Mouse (Mus musculus) skeletal muscle tissue, adult 2 months (tissue): ENCODE measurements around the gene Trim15.

Experiments
- DNase-seq: peaks from one replicate; pipeline ENCODE4 v3.0.0-alpha.2; 2012; ENCODE audit warnings: low read depth, low spot score

Trim15 gene

GRCm38 (mm10) chr17:36869284-36869954 is 2.4 kb upstream of the Trim15 start, which contains the start of gene Trim10:
Gene Trim10 (plus strand): TSS chr17:36869574.
- DNase-seq, result peak; percentile 25

- no peak for DNase-seq
Observed at GRCm38 (mm10) chr17:36868836-36869235, 1.8 kb upstream of the Trim15 start.

DNA sequence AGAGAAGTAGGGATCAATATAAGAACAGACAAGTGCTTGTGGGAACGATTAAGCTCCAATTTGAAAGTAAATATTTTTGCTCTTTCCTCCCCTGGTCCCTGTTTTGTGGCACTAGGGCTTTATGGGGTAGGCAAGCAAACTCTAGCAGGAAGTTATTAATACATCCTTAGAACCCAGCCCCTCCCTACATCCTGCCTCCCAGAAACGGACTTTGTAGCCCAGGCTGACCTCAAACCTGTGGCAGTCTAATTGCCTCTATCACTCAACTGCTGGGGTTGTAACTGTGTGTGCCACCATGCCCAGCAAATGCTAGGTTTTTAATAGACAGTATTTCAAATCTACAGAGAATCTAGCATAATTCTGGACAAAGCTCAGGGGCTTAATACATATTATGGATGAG is 5.3 kb downstream of the Trim15 start:
- no peak for DNase-seq

DNA sequence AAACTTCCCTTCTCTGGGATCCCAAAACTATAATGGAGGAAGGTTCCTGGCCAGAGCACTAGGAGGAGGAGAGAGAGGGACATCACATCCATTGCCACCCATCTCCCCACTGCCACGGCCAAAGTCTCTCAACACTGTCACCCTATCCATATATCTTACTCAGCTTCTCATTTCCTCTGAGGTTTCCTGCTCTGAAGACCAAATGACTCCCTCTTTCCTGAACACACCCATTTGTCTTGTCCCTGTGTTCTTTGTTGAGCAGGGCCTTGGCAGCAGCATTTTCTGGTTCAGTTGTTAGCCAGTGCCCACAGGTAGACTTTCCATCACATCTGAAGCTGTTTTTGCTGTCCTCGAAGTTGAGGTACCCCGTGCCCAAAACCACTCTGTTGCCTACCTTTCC is 8.8 kb downstream of the Trim15 start:
- no peak for DNase-seq

DNA sequence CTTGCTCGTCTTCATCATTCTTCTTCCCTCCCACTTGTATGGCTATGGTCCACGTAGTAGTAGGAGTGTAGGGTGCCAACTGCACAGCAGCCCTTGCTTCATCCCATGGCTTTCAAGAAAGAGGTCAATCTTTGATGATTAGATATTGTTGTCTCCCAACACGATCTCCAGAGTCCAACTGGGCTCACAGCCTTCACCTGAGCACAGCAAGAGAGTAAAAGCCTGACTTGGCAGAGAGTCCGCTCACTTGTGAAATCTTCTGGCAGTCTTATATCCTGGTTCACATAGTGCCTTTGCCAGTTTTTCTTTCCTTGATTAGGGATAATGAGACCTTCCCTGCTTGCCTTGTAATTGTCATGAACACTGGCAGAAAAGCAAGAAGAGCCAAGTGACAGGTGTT is 10.8 kb downstream of the Trim15 start:
- DNase-seq, result no peak

GRCm38 (mm10) chr17:36855484-36855883 is 11.5 kb downstream of the Trim15 start:
- DNase-seq, result no peak

DNA sequence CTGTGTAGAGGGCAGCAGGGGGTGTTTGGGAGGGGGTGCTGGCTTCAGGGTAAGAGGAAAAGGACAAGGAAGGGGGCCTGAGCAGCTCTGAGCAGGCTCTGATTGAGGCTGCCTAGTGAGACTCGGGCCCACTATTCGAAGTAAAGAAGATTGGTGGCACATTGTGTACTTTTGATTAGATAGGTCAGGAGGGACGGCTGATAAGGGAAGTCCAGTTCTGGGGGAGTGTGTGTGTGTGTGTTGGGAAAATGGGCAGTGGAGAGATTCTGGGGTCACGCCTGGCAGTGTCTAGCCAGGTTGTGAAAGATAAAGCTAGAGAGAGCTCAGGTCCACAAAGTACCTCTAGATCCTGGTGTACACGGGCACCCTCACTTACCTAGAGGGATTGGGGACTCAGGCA is 15.4 kb downstream of the Trim15 start:
- no peak for DNase-seq

DNA sequence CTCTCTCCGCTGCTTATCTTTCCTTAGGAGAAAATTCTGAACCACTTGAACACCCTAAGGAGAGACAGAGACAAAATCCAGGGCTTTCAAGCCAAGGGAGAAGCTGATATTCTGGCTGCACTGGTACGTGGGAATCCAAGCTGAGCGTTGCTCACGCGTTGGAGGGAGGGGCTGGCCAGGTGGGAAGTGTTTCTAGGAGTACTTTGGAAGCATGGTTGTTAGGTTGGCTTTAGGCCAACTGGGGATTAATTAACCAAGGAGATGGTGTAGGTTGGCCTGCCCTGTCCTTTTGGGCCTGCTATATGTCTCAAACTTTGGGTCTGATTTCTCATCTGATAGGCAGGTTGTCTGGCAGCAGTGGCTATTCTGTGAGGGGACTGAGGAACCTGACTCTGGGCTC is 15.8 kb downstream of the Trim15 start:
- no peak for DNase-seq

DNA sequence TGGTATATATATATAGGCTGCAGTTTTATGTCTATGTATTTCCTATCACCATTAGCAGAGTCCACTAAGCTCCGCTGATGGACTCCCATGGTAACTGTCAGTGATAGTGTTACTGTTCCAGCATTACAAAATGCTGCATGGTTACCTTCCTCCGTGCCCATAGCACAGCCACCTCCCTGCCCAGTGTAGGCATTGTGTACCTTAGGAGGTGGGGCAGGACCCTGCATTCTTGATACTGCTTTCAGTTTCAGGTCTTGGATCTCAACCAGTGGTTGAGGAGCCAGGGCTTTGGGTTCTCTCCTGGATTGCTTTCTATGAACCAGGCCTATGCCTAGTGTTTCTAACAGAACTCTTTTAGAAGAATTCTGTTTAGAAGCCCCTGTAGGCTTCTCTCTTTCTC is 17.0 kb downstream of the Trim15 start:
- DNase-seq, result no peak

- no peak for DNase-seq
Observed at GRCm38 (mm10) chr17:36848911-36849310, 18.1 kb downstream of the Trim15 start.

- DNase-seq, result no peak
Observed at GRCm38 (mm10) chr17:36844725-36845124, 22.3 kb downstream of the Trim15 start.

DNA sequence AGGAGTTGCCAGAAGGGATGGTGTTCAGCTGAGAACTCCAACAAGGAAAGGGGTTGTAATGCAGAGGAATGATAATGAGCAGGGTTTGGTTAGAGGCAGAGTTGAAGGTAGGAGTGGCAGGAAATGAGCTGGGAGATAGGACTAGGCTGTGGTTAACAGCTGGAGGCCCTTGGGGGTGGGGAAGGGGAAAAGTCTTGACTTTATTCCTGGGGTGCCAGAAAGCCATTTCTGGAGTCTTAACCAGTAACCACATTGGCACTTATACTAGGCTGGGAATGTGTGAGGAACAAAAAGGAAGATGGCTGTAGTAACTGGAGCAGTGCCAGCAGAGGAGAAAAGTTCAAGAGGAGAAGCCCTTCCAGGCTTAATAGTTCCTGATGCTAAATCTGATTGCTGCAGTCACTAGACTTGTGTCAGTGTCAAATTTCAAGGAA is 22.7 kb downstream of the Trim15 start:
- DNase-seq, result no peak

- no peak for DNase-seq
Observed at GRCm38 (mm10) chr17:36843696-36844095, 23.3 kb downstream of the Trim15 start.

DNA sequence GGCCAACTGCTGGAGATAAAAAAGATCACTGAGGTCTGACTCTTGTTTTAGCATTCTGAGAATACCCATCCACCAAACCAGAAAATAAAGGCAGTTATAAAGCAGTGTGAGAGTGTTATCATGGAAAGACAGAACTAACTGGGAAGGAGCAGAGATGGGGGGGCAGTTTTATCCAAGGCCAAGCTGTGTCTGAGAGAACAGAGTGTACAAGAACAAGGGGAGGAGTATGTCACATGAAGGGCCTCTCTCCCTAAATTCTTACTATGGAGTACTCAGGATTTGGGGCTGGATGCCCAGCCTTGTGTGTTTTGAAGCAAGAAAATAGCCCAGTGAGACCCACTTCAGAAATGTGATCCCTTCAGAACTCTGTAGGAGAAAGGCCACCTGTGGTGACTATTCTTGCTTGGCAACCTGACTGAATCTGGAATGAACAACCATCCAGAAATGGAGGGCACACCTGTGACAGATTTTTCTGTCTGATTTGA is 26.0 kb downstream of the Trim15 start:
- no peak for DNase-seq

DNA sequence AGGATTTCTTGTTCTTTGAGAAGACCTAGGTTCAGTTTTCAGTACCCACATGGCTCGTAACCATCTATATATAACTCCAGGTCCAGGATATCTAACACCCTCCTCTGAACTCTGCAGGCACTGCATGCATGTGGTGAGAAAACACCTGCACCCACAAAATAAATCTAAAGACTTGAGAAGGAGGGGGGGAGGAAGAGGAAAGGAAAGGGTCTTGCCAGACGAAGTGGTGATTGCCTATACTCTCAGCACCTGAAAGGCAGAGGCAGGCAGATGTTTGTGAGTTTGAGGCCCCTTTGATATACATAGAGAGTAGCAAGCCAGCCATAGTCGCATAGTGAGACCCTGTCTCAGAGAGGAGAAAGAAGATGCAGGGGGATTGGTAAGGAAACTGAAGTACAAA is 27.1 kb downstream of the Trim15 start:
- no peak for DNase-seq

GRCm38 (mm10) chr17:36839001-36839400 is 28.0 kb downstream of the Trim15 start:
- no peak for DNase-seq

DNA sequence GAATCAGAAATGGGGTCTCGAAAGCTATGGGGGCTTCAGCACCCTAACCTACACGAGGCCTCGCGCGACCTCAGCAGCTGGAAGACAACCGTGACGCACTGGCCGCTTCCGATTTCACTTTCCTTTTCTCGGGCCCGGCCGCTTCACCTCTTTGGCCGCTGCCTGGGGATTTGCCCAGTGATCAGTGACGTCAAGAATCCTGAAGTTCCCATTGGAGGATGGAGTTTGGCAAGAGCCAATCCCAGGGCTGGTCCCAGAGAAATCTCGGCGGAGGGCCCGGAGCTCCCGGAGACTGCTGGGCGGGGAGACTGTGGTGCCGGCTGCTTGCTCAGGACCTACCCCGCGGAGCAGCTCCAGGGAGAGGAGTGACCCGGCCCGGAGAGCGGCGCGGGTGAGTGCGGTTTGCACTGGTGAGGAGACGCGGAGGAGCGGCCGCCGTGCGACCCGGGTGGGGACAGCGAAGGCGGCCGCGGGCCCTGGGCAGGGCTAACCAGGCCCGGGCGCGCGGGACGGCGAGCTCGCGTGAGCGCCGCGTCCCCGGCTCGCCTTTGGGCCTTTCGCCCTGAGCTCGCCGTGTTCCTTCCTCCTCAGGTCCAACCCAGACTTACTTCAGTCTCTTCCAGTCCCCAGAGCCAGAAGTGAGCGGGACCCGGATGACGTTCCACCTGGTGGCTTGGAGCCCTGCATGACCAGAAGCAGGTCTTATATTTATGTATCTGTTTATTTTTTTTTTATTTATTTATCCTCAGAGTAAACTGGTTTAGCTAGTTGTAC is 29.9 kb downstream of the Trim15 start, which contains the start of gene Trim26:
TSS of gene Trim26 (plus strand) at position 261 of the 774 bp plus-strand sequence.
- peak; percentile 97 for DNase-seq

GRCm38 (mm10) chr17:36836427-36836812 is 30.6 kb downstream of the Trim15 start:
- DNase-seq, result no peak

GRCm38 (mm10) chr17:36835591-36836426 is 31.2 kb downstream of the Trim15 start:
- peak; percentile 36 for DNase-seq

DNA sequence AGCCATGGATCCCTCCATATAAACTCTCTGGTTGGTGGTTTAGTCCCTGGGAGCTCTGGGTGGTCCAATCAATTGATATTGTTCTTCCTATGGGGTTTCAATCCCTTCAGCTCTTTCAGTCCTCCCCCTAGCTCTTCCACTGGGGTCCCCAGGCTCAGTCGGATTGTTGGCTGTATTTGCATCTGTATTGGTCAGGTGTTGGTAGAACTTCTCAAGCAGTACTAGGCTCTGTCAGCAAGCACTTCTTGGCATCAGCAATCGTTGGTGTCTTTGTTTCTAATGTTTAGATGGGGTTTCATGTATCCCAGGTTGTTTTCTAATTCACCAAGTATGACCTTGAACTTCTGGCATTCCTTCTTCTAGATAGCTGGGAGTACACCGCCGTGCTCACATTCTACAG is 34.3 kb downstream of the Trim15 start:
- no peak for DNase-seq

DNA sequence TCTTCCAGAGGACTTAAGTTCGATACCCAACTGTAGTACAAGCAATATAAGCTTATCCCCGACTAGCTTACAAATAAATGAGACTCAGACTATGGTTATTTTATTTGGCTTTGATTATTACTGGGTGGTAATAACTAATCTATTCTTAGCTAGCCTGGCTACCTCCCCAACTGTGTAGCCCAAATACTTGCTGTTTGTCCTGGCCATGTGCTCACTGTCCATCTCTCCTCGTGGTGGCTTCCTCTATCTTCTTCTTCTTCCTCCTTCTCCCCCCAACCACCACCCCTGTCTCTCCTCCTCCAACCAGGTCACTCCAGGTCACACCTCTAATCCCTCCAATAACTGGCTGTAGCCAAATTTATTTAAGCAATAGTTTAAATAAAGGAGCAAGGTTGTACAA is 36.5 kb downstream of the Trim15 start:
- no peak for DNase-seq

- no peak for DNase-seq
Observed at GRCm38 (mm10) chr17:36828488-36828887, 38.5 kb downstream of the Trim15 start.
